Mouse (Mus musculus): ENCODE data around the gene Patl2.
A peak's percentile ranks its signal among the peaks of the same experiment; 100 is the strongest.
"Not testable (repeated sequence)": the region's sequence is repeated elsewhere in the genome, so short reads cannot be mapped to it uniquely, and the experiment has no call there.

The Patl2 gene

GRCm38 (mm10) chr2:122141332-122141967, 44.5 kb downstream of the Patl2 start:
- no peak for DNase-seq

GRCm38 (mm10) chr2:122140815-122141214, 45.2 kb downstream of the Patl2 start:
- no peak for DNase-seq

- no peak for DNase-seq
These were observed 48.0 kb downstream of the Patl2 start for GRCm38 (mm10) chr2:122137839-122138465.

DNA sequence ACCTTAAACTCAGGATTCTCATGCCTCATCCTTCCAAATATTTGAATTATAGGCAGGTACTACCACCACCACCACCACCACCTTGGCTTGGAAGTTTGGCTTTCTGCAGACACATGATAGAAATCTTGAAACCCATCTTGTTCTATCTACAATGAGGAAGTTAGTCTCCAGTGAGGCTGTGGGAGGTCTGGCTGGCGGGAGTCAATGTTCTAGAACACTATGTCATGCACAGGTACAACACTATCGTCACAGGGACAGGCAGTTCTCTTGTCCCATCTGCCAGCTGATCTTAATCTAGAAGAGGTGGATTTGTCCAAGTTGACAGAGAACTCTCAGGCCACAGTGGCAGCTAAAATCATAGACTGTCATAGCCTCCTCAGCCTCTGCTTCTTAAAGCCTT, 53.4 kb downstream of the Patl2 start:
- no peak for DNase-seq

DNA sequence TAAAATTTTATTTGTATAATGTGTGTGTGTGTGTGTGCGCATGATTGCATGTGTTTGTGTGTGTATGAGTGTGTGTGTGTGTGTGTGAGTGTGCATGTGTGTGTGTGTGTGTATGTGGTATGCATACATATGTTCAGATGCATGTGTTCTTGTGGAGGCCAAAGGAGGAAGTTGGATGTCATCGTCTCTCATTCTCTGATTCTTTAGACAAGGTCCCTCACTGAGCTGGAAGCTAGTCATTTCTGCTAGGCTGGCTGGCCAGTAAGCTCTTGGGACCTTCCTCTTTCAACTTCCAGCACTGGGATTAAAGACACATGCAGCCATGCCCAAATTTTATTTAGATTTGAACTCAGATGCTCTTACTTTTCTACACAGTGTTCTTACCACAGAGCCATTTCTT, 53.9 kb downstream of the Patl2 start:
- DNase-seq = no peak

GRCm38 (mm10) chr2:122127635-122128034, 58.4 kb downstream of the Patl2 start:
- DNase-seq = no peak

GRCm38 (mm10) chr2:122126765-122127347, 59.1 kb downstream of the Patl2 start:
- no peak for DNase-seq

DNA sequence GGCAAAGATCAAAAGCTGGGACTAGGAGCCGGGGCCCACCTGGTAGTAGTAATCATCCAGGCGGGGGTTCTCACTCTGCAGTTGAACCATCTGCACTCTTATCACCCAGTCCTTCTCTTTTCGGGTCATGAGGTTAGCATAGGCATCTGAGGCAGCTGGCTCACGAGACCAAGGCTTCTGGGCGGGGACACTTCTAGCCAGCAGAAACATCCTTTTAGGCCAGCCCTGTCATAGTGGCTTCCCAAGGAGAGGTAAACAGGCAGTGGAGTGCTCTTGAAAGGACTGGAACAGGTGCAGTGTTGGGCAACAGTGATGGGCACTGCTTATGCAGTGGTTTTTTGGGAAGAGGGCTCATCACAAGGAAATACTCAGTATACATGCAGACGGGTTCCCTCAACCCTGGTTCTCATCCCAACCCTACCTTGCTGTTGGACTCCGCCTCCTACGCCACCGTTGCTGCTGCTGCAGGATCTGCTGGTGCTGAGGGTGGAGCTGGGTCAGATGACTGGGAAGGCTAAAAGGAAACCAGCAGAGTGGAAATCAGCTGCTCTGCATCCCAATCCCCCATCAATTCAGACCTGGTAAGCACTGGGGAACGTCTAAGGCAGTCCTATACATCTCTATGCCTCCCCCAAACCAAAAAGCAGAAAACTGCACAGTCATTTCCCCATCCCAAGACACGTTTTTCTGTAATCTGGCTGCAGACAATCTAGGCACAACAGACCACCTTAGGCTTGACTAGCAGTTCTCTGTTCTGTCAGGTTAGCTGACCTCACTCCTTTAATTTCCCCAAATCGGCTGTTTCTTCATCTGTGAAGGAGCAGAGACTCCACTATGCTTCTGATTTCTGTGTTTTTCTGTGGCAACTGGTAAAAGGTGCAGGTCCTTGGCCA, 60.1 kb downstream of the Patl2 start:
- DNase-seq = no peak

GRCm38 (mm10) chr2:122117961-122118958, 67.7 kb downstream of the Patl2 start, which contains the start of gene Spg11:
Gene Spg11, minus strand, starts transcription at chr2:122118386.
- peak; percentile 98 for DNase-seq

DNA sequence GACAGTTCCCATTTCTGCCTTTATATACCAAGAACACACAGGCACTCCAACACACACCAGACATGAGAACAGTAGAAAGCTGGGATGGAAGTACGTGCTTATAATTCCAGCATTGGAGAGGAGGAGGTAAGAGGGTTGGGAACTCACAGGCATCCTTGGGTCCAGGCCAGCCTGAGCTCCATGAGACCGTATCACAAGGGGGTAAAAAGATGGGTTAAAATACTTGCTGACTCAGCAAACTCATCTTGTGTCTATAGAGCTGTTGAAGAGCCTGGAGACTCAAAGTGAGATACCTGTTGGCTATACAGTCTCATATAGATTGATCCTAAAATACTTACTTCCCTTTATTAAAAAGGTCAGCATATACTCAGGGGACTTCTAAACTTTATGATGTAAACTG, 69.1 kb downstream of the Patl2 start:
- no peak for DNase-seq

GRCm38 (mm10) chr2:122109714-122110113, 76.3 kb downstream of the Patl2 start:
- no peak for DNase-seq

DNA sequence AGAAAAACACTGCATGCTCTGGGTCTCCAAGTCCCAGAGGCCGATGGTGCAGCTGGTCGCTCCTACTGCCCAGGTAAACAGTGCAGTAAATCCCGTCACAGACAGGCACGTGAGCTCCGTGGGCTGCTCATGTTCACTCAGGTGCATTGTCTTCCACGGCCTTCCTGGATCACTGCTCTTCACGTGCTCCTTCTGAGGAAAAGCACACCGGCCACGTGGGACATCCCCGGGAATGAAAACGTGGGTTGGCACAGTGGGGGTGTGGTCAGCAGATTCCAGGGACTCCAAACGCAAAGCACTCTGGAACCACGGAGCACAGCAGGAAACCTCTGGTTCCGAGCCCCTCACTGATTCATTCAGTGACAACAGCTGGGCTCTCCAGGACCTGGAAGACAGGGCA, 77.9 kb downstream of the Patl2 start:
- DNase-seq = peak; percentile 80

DNA sequence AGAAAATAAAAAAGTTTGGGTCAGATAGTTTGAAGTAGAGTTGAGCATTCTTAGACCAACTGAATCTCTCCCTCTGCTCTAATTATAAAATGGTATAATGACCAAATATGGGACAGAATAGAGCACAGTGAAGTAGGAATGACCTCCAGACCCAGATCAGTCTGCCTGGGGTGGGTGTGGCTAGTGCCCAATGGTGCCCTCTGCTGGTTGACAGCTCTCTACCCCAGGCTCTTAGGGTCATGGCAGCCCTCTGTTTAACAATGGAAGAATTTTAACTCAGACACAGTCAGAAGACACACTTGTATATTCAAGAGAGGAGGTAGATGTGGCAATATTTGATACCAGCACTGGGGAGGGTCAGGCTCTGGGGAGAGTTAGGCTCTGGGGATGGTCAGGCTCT, 83.9 kb downstream of the Patl2 start:
- peak; percentile 9 for DNase-seq

GRCm38 (mm10) chr2:122097686-122098085, 88.3 kb downstream of the Patl2 start:
- not testable (repeated sequence) for DNase-seq

DNA sequence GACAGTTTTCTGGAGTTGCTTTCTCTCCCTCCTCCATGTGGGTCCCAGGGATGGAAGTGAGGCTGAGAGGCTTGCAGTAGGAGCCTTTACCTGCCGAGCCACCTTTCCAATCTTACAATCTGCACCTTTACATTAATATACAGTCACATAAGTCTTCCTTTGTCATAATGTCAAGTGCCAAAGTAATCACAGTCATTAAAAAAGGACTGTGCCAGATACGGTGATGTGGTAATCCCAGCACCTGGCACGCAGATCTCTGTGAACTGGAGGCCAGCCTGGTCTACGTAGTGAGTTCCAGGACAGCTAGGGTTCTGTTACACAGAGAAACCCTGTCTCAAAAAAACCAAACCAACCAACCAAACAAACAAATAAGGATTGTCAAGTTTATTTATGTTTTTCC, 92.1 kb downstream of the Patl2 start:
- DNase-seq = no peak

GRCm38 (mm10) chr2:122086446-122086845, 99.5 kb downstream of the Patl2 start:
- DNase-seq = no peak

DNA sequence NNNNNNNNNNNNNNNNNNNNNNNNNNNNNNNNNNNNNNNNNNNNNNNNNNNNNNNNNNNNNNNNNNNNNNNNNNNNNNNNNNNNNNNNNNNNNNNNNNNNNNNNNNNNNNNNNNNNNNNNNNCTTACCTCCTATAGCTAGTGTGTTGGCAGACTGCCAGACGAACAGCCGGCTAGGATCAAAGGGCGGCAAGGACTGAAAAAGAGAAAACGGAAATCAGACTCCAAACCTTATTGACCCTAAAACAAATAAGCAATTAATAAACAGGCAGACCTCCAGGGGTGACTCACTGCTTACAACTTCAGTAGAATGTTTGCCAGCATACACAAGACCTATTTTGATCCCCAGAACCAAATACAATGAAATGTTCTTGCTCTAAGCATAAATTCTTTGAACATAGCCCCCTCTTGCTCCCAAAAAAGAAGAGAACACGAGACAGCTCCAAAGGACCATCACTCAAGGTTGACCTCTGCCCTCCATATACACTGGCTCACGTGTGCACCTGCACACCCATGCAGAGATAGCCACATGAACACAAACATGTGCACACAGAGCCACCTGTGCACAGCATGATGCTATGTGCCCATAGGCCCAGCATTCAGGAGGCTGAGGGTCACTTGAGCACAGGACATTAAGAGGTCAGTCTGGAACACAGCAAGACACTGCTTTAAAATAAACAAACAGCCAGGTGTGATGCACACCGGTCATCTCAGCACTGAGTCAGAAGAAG, 104.1 kb downstream of the Patl2 start:
- peak; percentile 23 for DNase-seq
